Mouse (Mus musculus): ENCODE measurements around the gene Asic1. TPM values are rescaled to one million over a fixed set of nuclear protein-coding genes. Genes with fewer than 3 reads are reported as not detected.
A peak's percentile ranks its signal among the peaks of the same experiment; 100 is the strongest.
"Not testable (repeated sequence)": the region's sequence is repeated elsewhere in the genome, so short reads cannot be mapped to it uniquely, and the experiment has no call there.

The Asic1 gene
- polyA plus RNA-seq, 1 experiment from 2014 or later: 0.13 TPM

DNA sequence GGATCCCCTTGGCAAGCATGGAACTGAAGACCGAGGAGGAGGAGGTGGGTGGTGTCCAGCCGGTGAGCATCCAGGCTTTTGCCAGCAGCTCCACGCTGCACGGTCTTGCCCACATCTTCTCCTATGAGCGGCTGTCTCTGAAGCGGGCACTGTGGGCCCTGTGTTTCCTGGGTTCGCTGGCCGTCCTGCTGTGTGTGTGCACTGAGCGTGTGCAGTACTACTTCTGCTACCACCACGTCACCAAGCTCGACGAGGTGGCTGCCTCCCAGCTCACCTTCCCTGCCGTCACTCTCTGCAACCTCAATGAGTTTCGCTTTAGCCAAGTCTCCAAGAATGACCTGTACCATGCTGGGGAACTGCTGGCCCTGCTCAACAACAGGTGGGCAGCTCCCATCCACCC lies 1.6 kb downstream of the Asic1 start:
- Histone ChIP-seq H3K36me3 (ENCODE audit: inconsistent target) (no peaks in the 10 kb centered on the region), H3K4me3 (ENCODE audit: inconsistent target) (no peak overlapping the region), H3K79me2 (ENCODE audit: inconsistent target) (no peaks in the 10 kb centered on the region), H3K27ac (no peak overlapping the region)
- 38% methylated on average over 14 of the region's 14 CpGs for WGBS (ENCODE audit: missing documents)

DNA sequence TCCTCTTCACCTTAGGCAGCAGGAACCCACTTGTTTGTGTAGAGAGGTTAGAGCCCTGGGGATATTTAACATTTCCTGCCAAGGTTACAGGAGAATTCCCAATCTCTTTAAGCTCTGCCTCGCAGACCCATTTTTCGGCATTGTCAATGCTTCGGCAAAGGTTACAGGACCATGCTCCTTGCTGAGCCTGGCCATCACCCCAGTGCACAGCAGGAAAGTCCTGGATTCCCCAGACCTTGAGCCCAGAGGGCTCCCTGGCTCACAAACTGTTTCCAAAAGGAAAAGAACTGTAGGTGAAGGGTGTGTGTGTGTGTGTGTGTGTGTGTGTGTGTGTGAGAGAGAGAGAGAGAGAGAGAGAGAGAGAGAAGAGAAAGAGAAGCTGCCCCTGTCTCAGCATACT lies 4.7 kb downstream of the Asic1 start:
- H3K79me2 ChIP-seq (ENCODE audit: inconsistent target): no peaks in the 10 kb centered on the region
- no peaks in the 10 kb centered on the region for H3K36me3 ChIP-seq (ENCODE audit: inconsistent target)
- H3K27ac ChIP-seq: no peak overlapping the region
- WGBS (ENCODE audit: missing documents): 79% methylated on average over 3 of the region's 3 CpGs
- H3K4me3 ChIP-seq (ENCODE audit: inconsistent target): no peak overlapping the region

DNA sequence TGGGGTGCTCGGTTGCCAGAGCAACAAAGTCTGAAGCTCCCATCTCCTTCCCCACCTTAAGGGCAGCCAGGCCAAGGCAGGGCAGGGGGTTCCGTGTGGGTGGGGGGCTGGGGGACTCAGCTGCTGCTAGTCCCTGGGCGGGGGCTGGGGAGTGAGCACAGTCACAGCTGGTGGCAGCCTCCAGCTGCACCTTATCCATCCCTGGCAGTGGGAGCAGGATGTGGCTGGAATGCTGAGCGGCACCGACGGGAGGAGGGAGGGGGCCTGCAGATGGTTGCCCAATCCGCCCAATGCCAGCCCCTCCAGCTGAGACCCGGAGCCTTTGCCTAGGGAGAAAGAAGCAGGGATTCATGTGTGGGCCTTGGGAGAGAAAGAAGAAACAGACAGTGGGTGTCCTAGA lies 6.9 kb downstream of the Asic1 start:
- WGBS (ENCODE audit: missing documents): 91% methylated on average over 8 of the region's 8 CpGs

DNA sequence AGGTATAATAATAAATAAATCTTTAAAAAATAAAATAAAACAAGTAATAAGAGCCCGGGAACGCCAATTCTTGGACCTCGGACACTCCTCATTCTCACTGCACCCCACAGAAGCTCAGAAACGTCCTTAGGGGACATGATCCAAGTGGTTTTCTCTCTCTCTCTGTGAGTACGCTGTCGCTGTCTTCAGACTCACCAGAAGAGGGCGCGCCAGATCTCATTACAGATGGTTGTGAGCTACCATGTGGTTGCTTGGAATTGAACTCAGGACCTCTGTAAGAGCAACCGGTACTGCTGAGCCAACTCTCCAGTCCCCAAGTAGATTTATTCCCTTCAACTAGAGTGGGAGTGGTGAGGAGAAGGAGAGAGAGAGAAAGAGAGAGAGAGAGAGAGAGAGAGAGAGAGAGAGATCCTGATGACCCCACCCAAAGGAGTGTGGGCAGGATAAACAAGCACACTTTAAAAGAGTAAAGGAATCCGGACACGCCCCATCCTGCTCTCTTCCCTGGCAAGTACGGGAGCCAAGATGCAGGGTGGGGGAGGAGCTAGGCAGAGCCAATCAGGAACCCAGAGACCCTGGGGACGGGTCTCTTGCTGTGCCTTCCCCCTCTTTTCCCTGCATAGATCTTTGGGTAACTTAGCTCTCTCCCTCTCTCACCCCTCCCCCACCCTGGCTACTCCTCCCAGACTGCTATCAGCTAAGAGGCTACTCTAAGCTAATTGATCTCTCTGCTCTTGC lies 8.1 kb downstream of the Asic1 start:
- 25% methylated on average over 13 of the region's 13 CpGs for WGBS (ENCODE audit: missing documents)
- no peak overlapping the region for H3K27ac ChIP-seq
- H3K36me3 ChIP-seq (ENCODE audit: inconsistent target): no peaks in the 10 kb centered on the region
- no peaks in the 10 kb centered on the region for H3K79me2 ChIP-seq (ENCODE audit: inconsistent target)
- H3K4me3 ChIP-seq (ENCODE audit: inconsistent target): no peak overlapping the region

More for the DNA sequence above, 6.9 kb downstream of the Asic1 start:
- Histone ChIP-seq H3K27ac (no peak overlapping the region), H3K79me2 (ENCODE audit: inconsistent target) (no peaks in the 10 kb centered on the region), H3K4me3 (ENCODE audit: inconsistent target) (no peak overlapping the region), H3K36me3 (ENCODE audit: inconsistent target) (no peaks in the 10 kb centered on the region)

DNA sequence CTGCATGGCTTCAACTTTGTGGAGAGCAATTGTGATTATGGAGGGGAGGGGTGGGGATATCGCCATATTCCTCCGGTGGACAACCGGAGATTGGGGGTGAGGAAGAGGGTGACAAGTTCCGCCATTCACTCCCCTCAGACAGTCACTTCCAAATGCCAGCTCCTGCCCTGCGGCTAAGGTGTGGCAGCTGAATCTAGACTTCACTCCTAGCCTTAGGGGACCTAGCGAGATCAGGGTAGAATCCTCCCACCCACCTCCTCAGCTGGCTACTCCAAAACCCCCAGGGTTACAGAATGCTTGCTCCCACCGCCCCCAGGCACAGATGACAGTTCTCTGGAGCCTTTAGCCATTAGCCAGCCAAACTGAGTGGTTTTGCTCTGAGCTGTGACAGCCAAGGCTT lies 8.8 kb downstream of the Asic1 start:
- Histone ChIP-seq H3K79me2 (ENCODE audit: inconsistent target) (no peaks in the 10 kb centered on the region), H3K36me3 (ENCODE audit: inconsistent target) (no peaks in the 10 kb centered on the region), H3K27ac (no peak overlapping the region), H3K4me3 (ENCODE audit: inconsistent target) (no peak overlapping the region)
- 82% methylated on average over 7 of the region's 7 CpGs for WGBS (ENCODE audit: missing documents)

DNA sequence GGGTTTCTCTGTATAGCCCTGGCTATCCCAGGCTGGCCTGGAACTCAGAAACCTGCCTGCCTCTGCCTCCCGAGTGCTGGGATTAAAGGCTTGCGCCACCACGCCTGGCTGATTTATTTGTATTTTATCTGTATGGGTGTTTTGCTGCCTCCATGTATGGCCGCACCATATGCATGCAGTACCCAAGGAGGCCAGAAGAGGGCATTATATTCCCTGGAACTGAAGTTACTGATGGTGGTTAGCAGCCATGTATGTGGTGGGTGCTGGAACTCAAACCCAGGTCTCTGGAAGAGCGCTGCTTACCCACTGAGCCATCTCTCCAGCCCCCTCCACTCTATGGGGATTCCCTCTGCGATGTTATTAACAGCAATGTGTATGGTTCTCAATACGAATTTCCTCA lies 12.7 kb downstream of the Asic1 start:
- H3K4me3 ChIP-seq (ENCODE audit: inconsistent target): no peak overlapping the region
- no peaks in the 10 kb centered on the region for H3K36me3 ChIP-seq (ENCODE audit: inconsistent target)
- H3K79me2 ChIP-seq (ENCODE audit: inconsistent target): no peaks in the 10 kb centered on the region
- H3K27ac ChIP-seq: no peak overlapping the region
- 90% methylated on average over 7 of the region's 7 CpGs for WGBS (ENCODE audit: missing documents)

DNA sequence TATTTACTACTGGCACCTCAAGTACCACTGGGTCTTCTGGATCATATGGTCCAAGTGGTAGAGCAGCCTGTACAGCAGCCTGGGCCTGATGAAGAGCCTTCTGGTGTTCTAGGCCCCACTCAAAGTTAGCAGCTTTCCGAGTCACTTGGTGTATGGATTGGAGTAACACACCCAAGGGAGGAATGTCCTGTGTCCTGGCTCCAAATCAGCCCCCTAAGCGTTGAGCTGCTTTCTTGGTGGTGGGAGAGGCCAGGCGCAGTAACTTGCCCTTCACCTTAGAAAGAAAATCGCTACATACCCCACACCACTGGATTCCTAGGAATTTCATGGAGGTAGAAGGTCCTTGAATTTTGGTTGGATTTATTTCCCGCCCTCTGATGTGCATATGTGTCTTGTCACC lies 14.0 kb downstream of the Asic1 start:
- Histone ChIP-seq H3K27ac (no peak overlapping the region), H3K4me3 (ENCODE audit: inconsistent target) (no peak overlapping the region), H3K36me3 (ENCODE audit: inconsistent target) (no peaks in the 10 kb centered on the region), H3K79me2 (ENCODE audit: inconsistent target) (no peaks in the 10 kb centered on the region)
- WGBS (ENCODE audit: missing documents): 95% methylated on average over 5 of the region's 5 CpGs

DNA sequence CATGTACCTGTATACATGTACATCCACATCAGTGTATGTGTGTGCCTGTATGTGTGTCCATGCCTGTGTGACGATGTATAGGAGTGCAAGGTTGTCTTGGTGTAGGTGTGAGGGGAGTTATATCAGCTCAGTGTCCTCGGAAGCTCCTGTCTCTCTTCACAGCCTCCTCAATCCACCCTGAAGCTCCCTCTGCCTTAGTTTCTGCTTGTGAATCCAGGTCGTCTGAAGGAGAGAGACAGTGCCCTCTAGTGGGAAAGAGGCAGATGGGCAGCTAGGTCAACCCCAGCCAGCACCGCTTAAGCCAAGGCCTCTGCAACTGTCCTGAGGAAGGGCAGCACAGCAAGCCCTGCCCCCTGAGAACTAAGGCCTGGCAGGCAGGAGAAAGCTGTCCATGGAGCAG lies 18.5 kb downstream of the Asic1 start:
- H3K4me3 ChIP-seq (ENCODE audit: inconsistent target): no peak overlapping the region
- H3K36me3 ChIP-seq (ENCODE audit: inconsistent target): no peaks in the 10 kb centered on the region
- 9% methylated on average over 4 of the region's 4 CpGs for WGBS (ENCODE audit: missing documents)
- no peaks in the 10 kb centered on the region for H3K79me2 ChIP-seq (ENCODE audit: inconsistent target)
- H3K27ac ChIP-seq: no peak overlapping the region

DNA sequence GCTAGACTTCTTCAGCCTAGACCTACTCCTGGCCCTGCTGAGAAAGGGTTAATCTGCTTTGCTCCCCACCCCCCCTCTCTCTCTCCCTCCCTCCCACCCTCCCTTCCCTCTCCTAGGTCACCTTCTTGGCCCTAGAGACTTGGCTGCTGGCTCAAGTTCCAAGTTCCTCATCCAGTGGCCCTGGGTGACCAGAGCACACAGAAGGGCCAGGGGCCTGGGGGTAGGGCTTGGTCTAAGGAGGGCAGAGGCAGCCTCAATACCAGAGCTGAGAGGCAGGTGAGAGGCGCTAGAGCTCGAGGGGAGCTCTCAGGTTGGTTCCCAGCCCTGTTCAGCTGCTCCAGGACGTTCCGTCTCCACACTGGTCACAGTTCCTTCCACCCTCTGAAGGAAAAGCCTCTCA lies 20.8 kb downstream of the Asic1 start:
- WGBS (ENCODE audit: missing documents): 22% methylated on average over 4 of the region's 4 CpGs
- Histone ChIP-seq H3K79me2 (ENCODE audit: inconsistent target) (no peaks in the 10 kb centered on the region), H3K4me3 (ENCODE audit: inconsistent target) (no peak overlapping the region), H3K27ac (no peak overlapping the region), H3K36me3 (ENCODE audit: inconsistent target) (no peaks in the 10 kb centered on the region)

DNA sequence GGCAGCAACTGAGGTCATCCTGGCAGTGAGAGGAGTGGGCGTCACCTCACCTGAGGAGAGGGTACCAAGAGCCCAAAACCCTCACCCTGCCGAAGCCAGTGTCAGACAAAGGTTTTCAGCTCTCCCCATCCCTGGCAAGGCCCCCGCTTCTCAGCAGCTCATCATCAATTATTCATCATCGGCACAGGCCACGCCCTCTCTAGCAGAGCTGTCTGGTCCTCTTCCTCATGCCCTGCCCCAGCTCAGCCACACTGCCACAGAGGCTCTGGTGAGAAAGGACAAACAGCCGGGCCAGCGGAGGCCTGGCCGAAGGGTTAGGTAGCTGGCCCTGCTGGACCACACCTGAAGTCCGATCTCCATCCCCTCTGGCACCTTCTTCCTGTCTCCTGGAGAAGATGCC lies 21.8 kb downstream of the Asic1 start:
- WGBS (ENCODE audit: missing documents): 61% methylated on average over 9 of the region's 9 CpGs

DNA sequence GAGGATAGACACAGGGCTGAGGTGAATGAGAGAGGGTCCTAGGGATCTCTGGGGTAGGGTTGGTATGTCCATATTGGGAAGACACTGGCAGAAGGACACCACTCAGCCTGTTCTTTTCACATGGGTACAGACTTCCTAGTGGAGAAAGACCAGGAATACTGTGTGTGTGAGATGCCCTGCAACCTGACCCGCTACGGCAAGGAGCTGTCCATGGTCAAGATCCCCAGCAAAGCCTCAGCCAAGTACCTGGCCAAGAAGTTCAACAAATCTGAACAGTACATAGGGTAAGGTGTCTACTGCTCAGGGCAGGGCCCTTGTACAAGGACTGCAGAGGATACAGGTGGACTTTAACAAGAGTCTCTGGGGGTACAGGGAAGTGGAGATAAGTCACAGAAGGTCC lies 27.1 kb downstream of the Asic1 start:
- WGBS (ENCODE audit: missing documents): 49% methylated on average over 2 of the region's 2 CpGs
- Histone ChIP-seq H3K36me3 (ENCODE audit: inconsistent target) (no peaks in the 10 kb centered on the region), H3K27ac (no peak overlapping the region), H3K79me2 (ENCODE audit: inconsistent target) (no peaks in the 10 kb centered on the region), H3K4me3 (ENCODE audit: inconsistent target) (no peak overlapping the region)

More for the DNA sequence above, 21.8 kb downstream of the Asic1 start:
- Histone ChIP-seq H3K4me3 (ENCODE audit: inconsistent target) (no peak overlapping the region), H3K79me2 (ENCODE audit: inconsistent target) (no peaks in the 10 kb centered on the region), H3K27ac (no peak overlapping the region), H3K36me3 (ENCODE audit: inconsistent target) (no peaks in the 10 kb centered on the region)

DNA sequence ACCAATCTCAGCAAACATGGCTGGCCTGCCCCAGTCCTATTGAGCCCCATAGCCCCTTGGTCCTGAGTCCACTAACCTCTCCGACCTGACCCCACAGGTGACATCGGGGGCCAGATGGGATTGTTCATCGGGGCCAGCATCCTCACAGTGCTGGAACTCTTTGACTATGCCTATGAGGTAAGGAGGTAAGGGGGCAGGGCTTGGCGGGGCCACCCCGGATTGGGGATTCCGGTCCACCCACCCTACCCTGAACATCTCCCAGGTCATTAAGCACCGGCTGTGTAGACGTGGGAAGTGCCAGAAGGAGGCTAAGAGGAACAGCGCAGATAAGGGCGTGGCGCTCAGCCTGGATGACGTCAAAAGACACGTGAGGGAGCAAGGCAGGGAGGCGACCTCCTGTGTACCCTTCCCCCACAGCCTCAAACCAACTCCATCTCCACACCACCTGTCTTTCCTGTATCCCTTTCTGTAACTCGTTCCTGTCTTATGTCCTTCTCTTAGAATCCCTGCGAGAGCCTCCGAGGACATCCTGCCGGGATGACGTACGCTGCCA lies 28.4 kb downstream of the Asic1 start:
- no peaks in the 10 kb centered on the region; the same call in 1 of the 2 replicates for H3K79me2 ChIP-seq (ENCODE audit: inconsistent target)
- H3K36me3 ChIP-seq (ENCODE audit: inconsistent target): no peaks in the 10 kb centered on the region
- H3K27ac ChIP-seq: no peak overlapping the region
- H3K4me3 ChIP-seq (ENCODE audit: inconsistent target): no peak overlapping the region
- 44% methylated on average over 18 of the region's 20 CpGs for WGBS (ENCODE audit: missing documents)

DNA sequence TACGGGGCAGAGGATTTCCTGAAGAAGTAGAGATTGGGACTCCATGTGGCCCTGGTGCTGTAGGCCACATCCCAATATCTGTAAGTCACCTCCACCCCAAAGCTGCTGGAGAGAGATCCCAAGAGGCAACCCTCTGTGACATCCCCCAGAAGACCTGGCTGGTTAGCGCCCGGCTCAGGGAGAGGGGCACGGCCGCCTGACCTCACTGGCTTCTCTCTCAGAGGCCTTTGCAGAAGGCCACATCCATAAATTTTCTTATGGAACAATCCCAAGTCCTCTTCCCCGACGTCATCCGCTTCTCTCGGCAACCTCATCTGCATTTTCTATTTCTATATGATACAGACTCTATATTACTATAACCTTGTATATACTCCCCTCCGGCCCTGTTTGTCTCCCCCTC lies 29.5 kb downstream of the Asic1 start:
- WGBS (ENCODE audit: missing documents): 95% methylated on average over 10 of the region's 10 CpGs
- H3K36me3 ChIP-seq (ENCODE audit: inconsistent target): peaks cover 5% of the 10 kb centered on the region; the same call in 1 of the 2 replicates
- no peak overlapping the region for H3K4me3 ChIP-seq (ENCODE audit: inconsistent target)
- no peak overlapping the region for H3K27ac ChIP-seq
- H3K79me2 ChIP-seq (ENCODE audit: inconsistent target): no peaks in the 10 kb centered on the region; the same call in 1 of the 2 replicates

DNA sequence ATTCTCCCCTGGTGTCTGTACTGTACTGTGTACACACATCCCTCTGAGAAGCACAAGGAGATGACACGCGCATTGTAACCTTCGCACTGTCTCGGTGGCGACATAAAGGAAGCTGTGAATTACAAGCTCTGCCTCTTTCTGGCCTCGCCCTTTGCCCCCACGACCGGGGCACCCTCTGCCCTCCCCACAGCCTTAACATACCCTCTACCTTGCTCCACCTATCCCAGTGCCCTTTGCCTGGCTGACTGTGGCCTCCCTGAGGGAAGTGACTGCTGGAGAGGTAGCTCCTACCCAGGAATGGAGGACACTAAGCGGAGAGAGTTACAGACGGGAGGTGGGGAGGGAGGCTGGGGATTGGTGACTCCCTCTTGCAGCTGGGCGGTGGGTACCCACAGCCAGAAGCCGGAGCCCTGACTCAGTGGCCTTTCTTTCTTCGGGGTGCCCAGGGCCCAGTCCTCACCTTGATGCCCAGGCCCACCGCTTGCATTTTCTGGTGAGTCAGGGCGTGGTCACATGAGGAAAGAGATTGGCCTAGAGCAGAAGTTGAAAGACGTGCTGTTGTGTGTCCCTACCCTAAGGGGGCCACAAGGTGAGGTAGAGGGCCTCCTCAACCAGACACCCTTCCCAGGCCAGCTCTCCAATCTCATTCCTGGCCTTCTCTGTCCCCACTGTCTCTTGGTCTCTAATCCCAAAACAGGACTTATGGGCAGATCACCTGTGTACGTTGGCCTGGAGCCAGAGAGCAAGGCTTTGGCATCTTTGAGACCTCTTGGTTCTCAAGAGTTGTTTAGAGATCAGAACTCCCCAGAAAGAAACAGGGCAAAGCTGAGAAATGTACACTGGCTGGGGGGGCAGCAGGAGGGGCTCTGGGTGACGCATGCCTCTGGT lies 30.3 kb downstream of the Asic1 start:
- Histone ChIP-seq H3K4me3 (ENCODE audit: inconsistent target) (no peak overlapping the region), H3K27ac (no peak overlapping the region), H3K79me2 (ENCODE audit: inconsistent target) (no peaks in the 10 kb centered on the region; the same call in 1 of the 2 replicates), H3K36me3 (ENCODE audit: inconsistent target) (peaks cover 7% of the 10 kb centered on the region; the same call in 1 of the 2 replicates)
- 91% methylated on average over 18 of the region's 18 CpGs for WGBS (ENCODE audit: missing documents)

DNA sequence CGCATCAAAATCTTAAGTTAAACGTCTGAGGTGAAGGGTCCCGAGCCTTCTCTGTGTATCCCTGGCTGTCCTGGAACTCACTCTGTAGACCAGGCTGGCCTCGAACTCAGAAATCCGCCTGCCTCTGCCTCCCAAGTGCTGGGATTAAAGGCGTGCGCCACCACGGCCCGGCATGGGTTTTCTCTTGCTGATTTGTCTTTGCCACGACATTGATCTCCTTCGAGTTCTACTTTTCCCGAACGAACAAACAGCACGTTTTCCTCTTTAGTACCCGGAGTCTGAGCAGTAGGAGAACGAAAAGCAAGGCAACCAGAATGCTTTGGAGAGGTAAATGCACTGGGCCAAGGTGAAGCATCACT lies 31.5 kb downstream of the Asic1 start:
- not testable (repeated sequence) for H3K36me3 ChIP-seq (ENCODE audit: inconsistent target); H3K79me2 ChIP-seq (ENCODE audit: inconsistent target); H3K27ac ChIP-seq
- peak overlapping the region; percentile 28 for H3K4me3 ChIP-seq (ENCODE audit: inconsistent target)
- 32% methylated on average over 14 of the region's 16 CpGs for WGBS (ENCODE audit: missing documents)

Measured in macrophage (primary cell).